In the genomic region with DNA sequence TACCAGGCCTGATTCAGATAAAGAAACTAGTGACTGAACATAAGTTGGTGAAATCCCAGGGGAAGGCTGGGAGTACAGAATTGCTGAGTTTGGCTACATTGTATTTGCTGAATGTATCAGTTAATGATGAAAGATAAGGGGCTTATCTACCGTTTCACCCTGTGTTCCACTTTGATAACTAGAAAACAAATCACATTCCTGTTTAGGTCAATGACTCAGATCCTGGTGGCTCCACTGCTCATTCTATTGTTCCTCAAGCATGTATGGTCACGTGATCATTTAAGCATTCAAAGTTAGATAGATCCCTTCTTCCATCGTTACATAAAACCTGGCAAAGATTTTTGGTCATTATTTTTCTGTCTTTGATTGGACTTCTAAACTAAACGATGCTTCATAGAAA, we compare ENCODE assay signal across 28 mouse cellular contexts. TPM values are rescaled to one million over a fixed set of nuclear protein-coding genes. Genes with fewer than 3 reads are reported as not detected.
DNase-seq lines count a peak whose midpoint lies in the region; ATAC-seq and TF ChIP-seq lines count a peak whose summit lies in the region.
"Had no signal": no experiment of that assay in that cellular context is flagged by ENCODE, and none has a peak within 500 bp of the region (broad histone marks: within the 10 kb centered on the region; RNA-seq: fewer than 3 reads in every experiment).

No protein-coding gene starts in this region.

- ATAC-seq in intestine, embryonic 15.5 days: peak; percentile 90
- ATAC-seq: activated CD4-positive, CD25-positive, alpha-beta regulatory T cell, adult 4 months; CD4-positive, CD25-positive, alpha-beta regulatory T cell, adult 4 months; forebrain, embryonic 16.5 days; hindbrain, postnatal 0 days; Patski had no signal

- no peak overlapping the region for H3K9ac ChIP-seq in liver, adult 2 months (ENCODE audit: low read depth, low read length)
- H3K9ac ChIP-seq in intestine, embryonic 15.5 days: no peak overlapping the region
- H3K9ac ChIP-seq: embryonic facial prominence, embryonic 13.5 days; forebrain, embryonic 12.5 days; heart, embryonic 15.5 days; hindbrain, embryonic 13.5 days had no signal

- no peaks in the 10 kb centered on the region for H3K27me3 ChIP-seq in liver, adult 2 months (ENCODE audit: control insufficient read depth, insufficient read depth, low read length)
- no peaks in the 10 kb centered on the region for H3K27me3 ChIP-seq in intestine, embryonic 15.5 days (replicated peaks)
- no peaks in the 10 kb centered on the region for H3K27me3 ChIP-seq in small intestine, adult 2 months (ENCODE audit: control insufficient read depth, insufficient read depth, low read length)
- H3K27me3 ChIP-seq in thymus, adult 2 months (ENCODE audit: control insufficient read depth, insufficient read depth, low read length): no peaks in the 10 kb centered on the region
- H3K27me3 ChIP-seq: embryonic facial prominence, embryonic 13.5 days; forebrain, embryonic 12.5 days; heart, embryonic 15.5 days; hindbrain, embryonic 13.5 days had no signal

- peaks cover 22% of the 10 kb centered on the region for H3K36me3 ChIP-seq in liver, adult 2 months (ENCODE audit: control insufficient read depth, insufficient read depth, low read length)
- H3K36me3 ChIP-seq in intestine, embryonic 15.5 days: no peaks in the 10 kb centered on the region
- peaks cover 17% of the 10 kb centered on the region for H3K36me3 ChIP-seq in small intestine, adult 2 months (ENCODE audit: control insufficient read depth, insufficient read depth, low read length)
- no peaks in the 10 kb centered on the region for H3K36me3 ChIP-seq in thymus, adult 2 months (ENCODE audit: control insufficient read depth, insufficient read depth, low read length)
- H3K36me3 ChIP-seq: embryonic facial prominence, embryonic 13.5 days; forebrain, embryonic 12.5 days; G1E; heart, embryonic 15.5 days; hindbrain, embryonic 13.5 days had no signal

- no peak overlapping the region for H3K4me2 ChIP-seq in intestine, embryonic 15.5 days (replicated peaks)
- H3K4me2 ChIP-seq: embryonic facial prominence, embryonic 13.5 days; forebrain, embryonic 12.5 days; heart, embryonic 11.5 days; heart, embryonic 15.5 days; hindbrain, embryonic 13.5 days had no signal

- TF ChIP-seq CTCF in liver, adult 2 months (IDR thresholded peaks at IDR 0.05; ENCODE audit: low read depth, low read length): no peak
- no peak for TF ChIP-seq CTCF in small intestine, adult 2 months (IDR thresholded peaks at IDR 0.05; ENCODE audit: extremely low read depth, insufficient read length, insufficient replicate concordance, low read depth, low read length)
- no peak for TF ChIP-seq CTCF in thymus, adult 2 months (IDR thresholded peaks at IDR 0.05; ENCODE audit: borderline replicate concordance, control insufficient read depth, extremely low read depth, insufficient read depth, low read length, poor library complexity)

- no peak overlapping the region for H3K4me3 ChIP-seq in liver, adult 2 months (ENCODE audit: insufficient read depth, low read depth, low read length)
- H3K4me3 ChIP-seq in intestine, embryonic 15.5 days (replicated peaks): no peak overlapping the region
- H3K4me3 ChIP-seq in small intestine, adult 2 months (ENCODE audit: low read depth, low read length): no peak overlapping the region
- H3K4me3 ChIP-seq in thymus, adult 2 months (ENCODE audit: control insufficient read depth, insufficient read depth, low read length): no peak overlapping the region
- H3K4me3 ChIP-seq: embryonic facial prominence, embryonic 13.5 days; forebrain, embryonic 12.5 days; heart, adult 2 months; heart, embryonic 15.5 days; hindbrain, embryonic 13.5 days had no signal

- H3K4me1 ChIP-seq in liver, adult 2 months (ENCODE audit: control insufficient read depth, insufficient read depth, low read length): peaks cover 3% of the 10 kb centered on the region; the same call in 1 of the 2 replicates
- no peaks in the 10 kb centered on the region for H3K4me1 ChIP-seq in intestine, embryonic 15.5 days (replicated peaks)
- H3K4me1 ChIP-seq in small intestine, adult 2 months (ENCODE audit: control insufficient read depth, insufficient read depth, insufficient read length, low read length): no peaks in the 10 kb centered on the region; the same call in 1 of the 2 replicates
- no peaks in the 10 kb centered on the region for H3K4me1 ChIP-seq in thymus, adult 2 months (replicated peaks; ENCODE audit: control insufficient read depth, insufficient read depth, low read length)
- H3K4me1 ChIP-seq: embryonic facial prominence, embryonic 13.5 days; forebrain, embryonic 12.5 days; heart, embryonic 15.5 days; hindbrain, embryonic 13.5 days had no signal

- H3K27ac ChIP-seq in liver, adult 2 months (replicated peaks; ENCODE audit: insufficient read depth, low read depth, low read length): no peak overlapping the region
- no peak overlapping the region for H3K27ac ChIP-seq in intestine, embryonic 15.5 days
- H3K27ac ChIP-seq in small intestine, adult 2 months (ENCODE audit: insufficient read depth, low read depth, low read length): peak overlapping the region; percentile 49; the same call in 1 of the 2 replicates
- no peak overlapping the region for H3K27ac ChIP-seq in thymus, adult 2 months (ENCODE audit: control insufficient read depth, insufficient read depth, low read length)
- H3K27ac ChIP-seq: embryonic facial prominence, embryonic 13.5 days; forebrain, embryonic 12.5 days; heart, adult 2 months; heart, embryonic 15.5 days; hindbrain, embryonic 13.5 days; hindbrain, postnatal 0 days had no signal

- H3K79me2 ChIP-seq in liver, adult 2 months (ENCODE audit: control insufficient read depth, insufficient read depth, low read length): no peaks in the 10 kb centered on the region

- WGBS in liver, adult 2 months: 49% methylated on average over 4 of the region's 4 CpGs
- 68% methylated on average over 4 of the region's 4 CpGs for WGBS in intestine, embryonic 15.5 days
- 29% methylated on average over 4 of the region's 4 CpGs for WGBS in small intestine, adult 2 months
- 87% methylated on average over 4 of the region's 4 CpGs for WGBS in thymus, adult 2 months

- DNase-seq in liver, adult 2 months (ENCODE audit: extremely low read depth, low read depth, low spot score): peak; percentile 45
- DNase-seq in liver: no peak
- no peak for DNase-seq in cerebellum, postnatal 25 days
- no peak for DNase-seq in thymus, adult 2 months
- DNase-seq: adrenal gland, postnatal 25 days; cerebellum, adult 18-20 months; cerebellum, adult 9-11 months; gastrocnemius, postnatal 14 days; heart, adult 2 months; heart, postnatal 14 days had no signal

- H3K9me3 ChIP-seq in intestine, embryonic 15.5 days: no peaks in the 10 kb centered on the region
- H3K9me3 ChIP-seq: embryonic facial prominence, embryonic 13.5 days; forebrain, embryonic 12.5 days; G1E; heart, embryonic 15.5 days; hindbrain, embryonic 13.5 days had no signal

- no peak for TF ChIP-seq POLR2A in liver, adult 2 months (IDR thresholded peaks at IDR 0.05; ENCODE audit: extremely low read depth, insufficient read depth, low read length)
- no peak for TF ChIP-seq POLR2A in small intestine, adult 2 months (IDR thresholded peaks at IDR 0.05; ENCODE audit: low read depth, low read length)
- no peak for TF ChIP-seq POLR2A in thymus, adult 2 months (IDR thresholded peaks at IDR 0.05; ENCODE audit: control insufficient read depth, extremely low read depth, insufficient read depth, low read length, poor library complexity)

RNA-seq across cellular contexts. Expression of a gene that starts 6.3 kb away (rescaled TPM):
- 141 and 268 TPM in 2 replicates for total RNA-seq in liver, adult 2 months (2014; rRNA removed)
- 6.7 and 10.2 TPM in 2 replicates for polyA plus RNA-seq in liver, adult 2 months (2012; rRNA removed)
- 43.6 and 56.5 TPM in 2 replicates for polyA plus RNA-seq in intestine, embryonic 15.5 days (2015; fragmentation: Nextera tagmentation; extraction: Ambion mirVana)
- polyA plus RNA-seq in small intestine, adult 2 months (2012; rRNA removed): 0.67 and 1.6 TPM in 2 replicates
- 0.04 and 0.08 TPM in 2 replicates for polyA plus RNA-seq in thymus, adult 2 months (2012; rRNA removed)
- total RNA-seq: adrenal gland, postnatal 25 days; common myeloid progenitor, adult 5-6 weeks; gastrocnemius, adult 18-20 months; gastrocnemius, postnatal 14 days; heart, adult 2 months; hematopoietic stem cell, adult 5-6 weeks; hindbrain, postnatal 0 days had no signal
- polyA plus RNA-seq: CD4-positive, CD25-positive, alpha-beta regulatory T cell, adult 4 months; forebrain, embryonic 16.5 days; G1E; heart, embryonic 11.5 days; heart, embryonic 15.5 days; hindbrain, embryonic 13.5 days; hindbrain, postnatal 0 days; Patski had no signal

RNA-seq across cellular contexts. Expression of a gene that starts 24.5 kb away (rescaled TPM):
- total RNA-seq in liver, adult 2 months (2014; rRNA removed): 21.9 and 36.1 TPM in 2 replicates
- polyA plus RNA-seq in liver, adult 2 months (2012; rRNA removed): 1.9 and 3.7 TPM in 2 replicates
- 43.0 and 49.7 TPM in 2 replicates for polyA plus RNA-seq in intestine, embryonic 15.5 days (2015; fragmentation: Nextera tagmentation; extraction: Ambion mirVana)
- polyA plus RNA-seq in small intestine, adult 2 months (2012; rRNA removed): 3.5 and 7.8 TPM in 2 replicates
- polyA plus RNA-seq in thymus, adult 2 months (2012; rRNA removed): not detected in 2 replicates
- total RNA-seq: adrenal gland, adult 18-20 months; adrenal gland, postnatal 25 days; common myeloid progenitor, adult 5-6 weeks; gastrocnemius, adult 18-20 months; gastrocnemius, postnatal 14 days; heart, adult 2 months; heart, postnatal 14 days; hematopoietic stem cell, adult 5-6 weeks; hindbrain, postnatal 0 days had no signal
- polyA plus RNA-seq: activated CD4-positive, CD25-positive, alpha-beta regulatory T cell, adult 4 months; CD4-positive, CD25-positive, alpha-beta regulatory T cell, adult 4 months; embryonic facial prominence, embryonic 13.5 days; forebrain, embryonic 12.5 days; forebrain, embryonic 16.5 days; frontal cortex, adult 2 months; G1E; heart, embryonic 11.5 days; heart, embryonic 15.5 days; hindbrain, embryonic 13.5 days; hindbrain, postnatal 0 days; Patski had no signal

RNA-seq across cellular contexts. Expression of a gene that starts 28.9 kb away (rescaled TPM):
- total RNA-seq in liver, adult 2 months (2014; rRNA removed): 0.09 and 0.20 TPM in 2 replicates
- 0.49 TPM in 1 of 2 replicates, not detected in the other for polyA plus RNA-seq in liver, adult 2 months (2012; rRNA removed)
- polyA plus RNA-seq in intestine, embryonic 15.5 days (2015; fragmentation: Nextera tagmentation; extraction: Ambion mirVana): not detected in 2 replicates
- polyA plus RNA-seq in small intestine, adult 2 months (2012; rRNA removed): not detected in 2 replicates
- polyA plus RNA-seq in thymus, adult 2 months (2012; rRNA removed): not detected in 2 replicates
- total RNA-seq: common myeloid progenitor, adult 5-6 weeks; G1E; gastrocnemius, adult 18-20 months; gastrocnemius, postnatal 14 days; heart, adult 2 months; heart, postnatal 14 days; hematopoietic stem cell, adult 5-6 weeks; hindbrain, postnatal 0 days had no signal
- polyA plus RNA-seq: activated CD4-positive, CD25-positive, alpha-beta regulatory T cell, adult 4 months; CD4-positive, CD25-positive, alpha-beta regulatory T cell, adult 4 months; forebrain, embryonic 16.5 days; frontal cortex, adult 2 months; G1E; heart, adult 2 months; heart, embryonic 11.5 days; heart, embryonic 15.5 days; hindbrain, embryonic 13.5 days; hindbrain, postnatal 0 days; Patski had no signal
